Mouse (Mus musculus): Measurements from ENCODE around the gene Ado.

DNA sequence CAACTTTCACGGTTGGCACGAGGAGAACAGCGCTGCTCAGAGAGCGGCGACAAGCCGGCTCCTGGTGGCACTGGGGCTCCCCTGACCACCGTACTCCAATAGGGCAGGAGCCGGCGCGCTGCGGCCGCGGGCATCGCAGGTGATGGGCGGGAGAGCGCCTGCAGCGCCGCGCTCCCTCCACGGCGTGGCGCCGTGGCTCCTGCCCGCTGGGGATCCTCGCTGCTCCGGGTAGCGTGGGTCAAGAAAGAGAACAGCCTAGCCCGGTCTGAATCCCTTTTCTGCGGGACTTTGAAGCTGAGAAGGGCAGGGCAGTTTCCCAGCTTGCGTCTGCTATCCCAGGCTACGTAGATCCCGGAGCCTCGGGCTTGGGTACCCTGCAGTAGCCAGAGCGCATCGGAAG lies 12.8 kb downstream of the Ado start:
- TF ChIP-seq CTCF (IDR thresholded peaks at IDR 0.05), result peak; percentile 95
- no peak for TF ChIP-seq EP300 (IDR thresholded peaks at IDR 0.05)
